Mouse (Mus musculus) heart, embryonic 12.5 days (tissue): ENCODE data around the gene Lrmda. TPM values are rescaled to one million over a fixed set of nuclear protein-coding genes. Genes with fewer than 3 reads are reported as not detected.

Source experiments
- ATAC-seq: fragments of 200-750 bp; cut with Nextera tagmentation; 2 replicates; pipeline ENCODE4 v1.8.0; 2017; ENCODE audit warnings: moderate TSS enrichment, moderate library complexity; ENCODE audit not compliant: insufficient number of reproducible peaks, low FRiP score
- H3K27ac ChIP-seq: fragments of 300-500 bp; sonication (generic); 2 replicates; pipeline ENCODE4 v1.5.1; 2016; ENCODE audit warnings: mild to moderate bottlenecking, moderate library complexity; ENCODE audit not compliant: poor library complexity, severe bottlenecking
- H3K27me3 ChIP-seq: fragments of 300-500 bp; sonication (generic); replicated peaks from 2 replicates; pipeline ENCODE4 v1.6.1; 2016; ENCODE audit warnings: mild to moderate bottlenecking, moderate library complexity
- H3K36me3 ChIP-seq: fragments of 300-500 bp; sonication (generic); 2 replicates; pipeline ENCODE4 v1.6.1; 2016; ENCODE audit warnings: mild to moderate bottlenecking, moderate library complexity
- H3K4me1 ChIP-seq: fragments of 300-500 bp; sonication (generic); replicated peaks from 2 replicates; pipeline ENCODE4 v1.6.1; 2016; ENCODE audit warnings: mild to moderate bottlenecking
- H3K4me2 ChIP-seq: fragments of 300-500 bp; sonication (generic); 2 replicates; pipeline ENCODE4 v1.6.1; 2016; ENCODE audit warnings: mild to moderate bottlenecking, moderate library complexity
- H3K4me3 ChIP-seq: fragments of 300-500 bp; sonication (generic); 2 replicates; pipeline ENCODE4 v1.5.1; 2016; ENCODE audit warnings: mild to moderate bottlenecking
- H3K9ac ChIP-seq: fragments of 300-500 bp; sonication (generic); 2 replicates; pipeline ENCODE4 v1.6.1; 2016; ENCODE audit warnings: mild to moderate bottlenecking, moderate library complexity
- H3K9me3 ChIP-seq: fragments of 300-500 bp; sonication (generic); replicated peaks from 2 replicates; pipeline ENCODE4 v1.6.1; 2016; ENCODE audit warnings: mild to moderate bottlenecking, moderate library complexity
- WGBS: fragments of 180-500 bp; shearing (Covaris S2); methylation state at CpG from one replicate; pipeline ENCODE4 v1.1.7; 2016; 5-methylcytosine and 5-hydroxymethylcytosine counted together
- polyA plus RNA-seq: library from polyadenylated mRNA; unstranded; fragments of >200 nt; fragmentation: Nextera tagmentation; extraction: Ambion mirVana; gene quantifications from 2 replicates; pipeline ENCODE4 v1.2.1, GENCODE M21; 2016

Gene Lrmda
- polyA plus RNA-seq, 1 experiment from 2014 or later, result 1.0 TPM

- H3K27ac ChIP-seq, result no peak overlapping the region
- no peaks in the 10 kb centered on the region for H3K36me3 ChIP-seq
- 0 out of 2 replicates have a peak, but pooled peaks cover 4% of the 10 kb centered on the region for H3K27me3 ChIP-seq
- H3K4me1 ChIP-seq, result peaks cover 5% of the 10 kb centered on the region; the same call in 1 of the 2 replicates
- H3K4me2 ChIP-seq, result no peak overlapping the region
- ATAC-seq, result no peak
- H3K4me3 ChIP-seq, result no peak overlapping the region
- H3K9me3 ChIP-seq, result no peaks in the 10 kb centered on the region
- WGBS, result 77% methylated on average over 12 of the region's 12 CpGs
- H3K9ac ChIP-seq, result no peak overlapping the region
Measured at GRCm38 (mm10) chr14:22256274-22256673, 236.8 kb downstream of the Lrmda start.

GRCm38 (mm10) chr14:22259376-22260032 lies 240.0 kb downstream of the Lrmda start:
- no peaks in the 10 kb centered on the region for H3K36me3 ChIP-seq
- no peak overlapping the region for H3K9ac ChIP-seq
- H3K27me3 ChIP-seq, result 0 out of 2 replicates have a peak, but pooled peaks cover 4% of the 10 kb centered on the region
- H3K9me3 ChIP-seq, result no peaks in the 10 kb centered on the region
- peak overlapping the region; percentile 31; the same call in 1 of the 2 replicates for H3K4me2 ChIP-seq
- ATAC-seq, result no peak
- 34% methylated on average over 10 of the region's 10 CpGs for WGBS
- H3K4me1 ChIP-seq, result peaks cover 5% of the 10 kb centered on the region; the same call in 1 of the 2 replicates
- no peak overlapping the region for H3K27ac ChIP-seq
- H3K4me3 ChIP-seq, result no peak overlapping the region

GRCm38 (mm10) chr14:22260033-22260419 lies 240.5 kb downstream of the Lrmda start:
- H3K36me3 ChIP-seq, result no peaks in the 10 kb centered on the region
- 0 out of 2 replicates have a peak, but pooled peaks cover 4% of the 10 kb centered on the region for H3K27me3 ChIP-seq
- no peak for ATAC-seq
- no peak overlapping the region for H3K4me2 ChIP-seq
- H3K4me1 ChIP-seq, result peaks cover 5% of the 10 kb centered on the region; the same call in 1 of the 2 replicates
- H3K9me3 ChIP-seq, result no peaks in the 10 kb centered on the region
- no peak overlapping the region for H3K27ac ChIP-seq
- H3K9ac ChIP-seq, result no peak overlapping the region
- WGBS, result 55% methylated on average over 5 of the region's 5 CpGs
- H3K4me3 ChIP-seq, result no peak overlapping the region

DNA sequence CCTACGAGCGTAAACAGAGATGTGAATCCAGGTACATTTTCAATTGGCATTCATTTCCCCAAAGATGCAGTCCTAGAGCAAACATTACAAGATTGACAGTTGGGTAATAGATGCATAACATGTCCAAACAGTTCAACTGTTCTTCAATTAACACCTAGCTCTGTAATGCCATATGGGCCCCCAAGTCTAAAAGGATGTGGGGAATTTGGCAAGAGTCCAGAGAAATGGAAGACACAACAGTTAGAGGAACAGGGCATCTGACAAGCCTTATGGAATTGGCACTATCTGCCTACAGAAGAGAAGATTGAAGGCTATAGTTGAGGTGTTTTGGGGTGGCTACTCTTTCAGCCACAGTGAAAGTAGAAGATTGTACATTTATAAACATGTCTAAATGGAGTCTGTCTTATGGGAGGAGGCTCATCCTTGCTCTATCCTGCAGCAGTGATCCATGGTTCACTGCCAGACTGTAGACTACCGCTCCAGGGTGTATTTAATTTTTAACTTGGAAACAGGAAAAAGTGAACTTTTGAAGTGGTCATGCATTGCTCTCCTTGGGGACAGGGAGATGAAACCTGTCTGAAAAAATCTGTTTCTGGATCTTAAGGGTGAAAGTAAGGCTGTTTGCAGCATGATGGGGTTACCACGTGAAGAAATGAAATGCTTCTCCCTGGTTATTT lies 245.9 kb downstream of the Lrmda start:
- Histone ChIP-seq H3K4me1 (no peaks in the 10 kb centered on the region), H3K27me3 (no peaks in the 10 kb centered on the region), H3K9me3 (no peaks in the 10 kb centered on the region), H3K4me3 (no peak overlapping the region), H3K4me2 (no peak overlapping the region), H3K27ac (no peak overlapping the region), H3K9ac (no peak overlapping the region), H3K36me3 (no peaks in the 10 kb centered on the region)
- ATAC-seq, result no peak
- WGBS, result 80% methylated on average over 4 of the region's 4 CpGs

DNA sequence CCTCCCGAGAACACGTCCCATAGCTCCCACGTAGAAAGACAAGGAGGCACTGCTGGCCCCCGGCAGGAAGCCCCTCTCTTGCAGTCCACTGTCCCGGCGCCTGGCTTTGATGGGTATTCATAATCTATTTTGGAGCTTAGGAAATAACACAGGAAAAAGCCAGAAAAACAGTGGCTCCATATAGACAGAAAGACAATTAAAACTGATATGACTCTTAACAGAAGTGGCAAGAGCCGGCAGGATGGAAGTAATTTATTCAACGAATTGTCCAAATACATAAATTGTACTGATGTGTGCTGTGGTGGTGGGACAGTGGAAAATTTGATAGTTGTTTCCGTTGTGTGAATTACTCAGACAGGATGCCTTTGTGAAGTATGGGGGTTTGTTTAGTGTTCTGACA lies 250.3 kb downstream of the Lrmda start:
- Histone ChIP-seq H3K27me3 (no peaks in the 10 kb centered on the region), H3K27ac (no peak overlapping the region), H3K4me3 (no peak overlapping the region), H3K4me2 (no peak overlapping the region), H3K4me1 (no peaks in the 10 kb centered on the region), H3K9ac (no peak overlapping the region), H3K9me3 (no peaks in the 10 kb centered on the region), H3K36me3 (no peaks in the 10 kb centered on the region)
- 73% methylated on average over 9 of the region's 9 CpGs for WGBS
- no peak for ATAC-seq

GRCm38 (mm10) chr14:22278053-22278452 lies 258.5 kb downstream of the Lrmda start:
- H3K27me3 ChIP-seq, result no peaks in the 10 kb centered on the region
- H3K4me2 ChIP-seq, result no peak overlapping the region
- H3K27ac ChIP-seq, result no peak overlapping the region
- no peak overlapping the region for H3K4me3 ChIP-seq
- H3K9ac ChIP-seq, result no peak overlapping the region
- 79% methylated on average over 5 of the region's 5 CpGs for WGBS
- H3K36me3 ChIP-seq, result no peaks in the 10 kb centered on the region
- ATAC-seq, result no peak
- no peaks in the 10 kb centered on the region for H3K9me3 ChIP-seq
- no peaks in the 10 kb centered on the region for H3K4me1 ChIP-seq

GRCm38 (mm10) chr14:22279591-22279990 lies 260.1 kb downstream of the Lrmda start:
- no peaks in the 10 kb centered on the region for H3K9me3 ChIP-seq
- no peak for ATAC-seq
- H3K36me3 ChIP-seq, result no peaks in the 10 kb centered on the region
- H3K4me3 ChIP-seq, result no peak overlapping the region
- 67% methylated on average over 4 of the region's 4 CpGs for WGBS
- no peaks in the 10 kb centered on the region for H3K27me3 ChIP-seq
- no peak overlapping the region for H3K27ac ChIP-seq
- no peaks in the 10 kb centered on the region for H3K4me1 ChIP-seq
- no peak overlapping the region for H3K4me2 ChIP-seq
- no peak overlapping the region for H3K9ac ChIP-seq

DNA sequence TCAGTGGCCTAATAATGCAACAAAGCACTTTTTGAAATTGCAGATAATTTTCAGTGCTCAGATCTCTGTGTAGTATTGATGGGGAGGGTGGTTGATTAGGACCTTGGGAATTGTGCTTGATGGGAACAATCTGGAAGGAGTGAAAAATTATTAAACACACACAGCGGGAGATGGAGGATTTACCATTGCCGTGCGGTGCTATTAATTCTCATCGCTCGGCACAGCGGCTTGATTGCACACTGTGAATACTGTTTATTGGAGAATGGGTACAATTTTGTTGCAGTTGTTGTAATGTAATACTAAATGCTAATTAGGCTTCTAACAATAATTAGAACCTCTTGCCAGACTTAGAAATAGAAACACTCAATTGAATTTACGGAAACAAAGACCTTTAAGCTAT lies 262.1 kb downstream of the Lrmda start:
- Histone ChIP-seq H3K27me3 (no peaks in the 10 kb centered on the region), H3K4me2 (no peak overlapping the region), H3K4me3 (no peak overlapping the region), H3K27ac (no peak overlapping the region), H3K36me3 (no peaks in the 10 kb centered on the region), H3K9me3 (no peaks in the 10 kb centered on the region), H3K9ac (no peak overlapping the region), H3K4me1 (no peaks in the 10 kb centered on the region)
- no peak for ATAC-seq
- WGBS, result 96% methylated on average over 7 of the region's 7 CpGs

GRCm38 (mm10) chr14:22282847-22283246 lies 263.3 kb downstream of the Lrmda start:
- Histone ChIP-seq H3K4me2 (no peak overlapping the region), H3K27me3 (no peaks in the 10 kb centered on the region), H3K4me1 (0 out of 2 replicates have a peak, but pooled peaks cover 1% of the 10 kb centered on the region), H3K27ac (no peak overlapping the region), H3K9me3 (no peaks in the 10 kb centered on the region), H3K9ac (no peak overlapping the region), H3K4me3 (no peak overlapping the region), H3K36me3 (no peaks in the 10 kb centered on the region)
- 70% methylated on average over 6 of the region's 6 CpGs for WGBS
- ATAC-seq, result no peak

- Histone ChIP-seq H3K4me1 (0 out of 2 replicates have a peak, but pooled peaks cover 5% of the 10 kb centered on the region), H3K9ac (no peak overlapping the region), H3K27ac (no peak overlapping the region), H3K9me3 (no peaks in the 10 kb centered on the region), H3K4me2 (no peak overlapping the region), H3K36me3 (no peaks in the 10 kb centered on the region), H3K27me3 (no peaks in the 10 kb centered on the region), H3K4me3 (no peak overlapping the region)
- ATAC-seq, result no peak
- WGBS, result 84% methylated on average over 2 of the region's 2 CpGs
Measured at GRCm38 (mm10) chr14:22283722-22284121, 264.2 kb downstream of the Lrmda start.

- no peak overlapping the region for H3K27ac ChIP-seq
- no peak for ATAC-seq
- H3K9ac ChIP-seq, result no peak overlapping the region
- H3K4me2 ChIP-seq, result no peak overlapping the region
- no peaks in the 10 kb centered on the region for H3K9me3 ChIP-seq
- WGBS, result 86% methylated on average over 15 of the region's 15 CpGs
- 0 out of 2 replicates have a peak, but pooled peaks cover 5% of the 10 kb centered on the region for H3K4me1 ChIP-seq
- H3K4me3 ChIP-seq, result no peak overlapping the region
- no peaks in the 10 kb centered on the region for H3K36me3 ChIP-seq
- H3K27me3 ChIP-seq, result no peaks in the 10 kb centered on the region; the same call in 1 of the 2 replicates
Measured at GRCm38 (mm10) chr14:22284823-22285517, 265.5 kb downstream of the Lrmda start.
